Mouse (Mus musculus): ENCODE data around the gene Tars. TPM values are rescaled to one million over a fixed set of nuclear protein-coding genes. Genes with fewer than 3 reads are reported as not detected.

Gene Tars
- total RNA-seq (2021), result 10 to 100 TPM; 27.6 to 34.1 TPM

DNA sequence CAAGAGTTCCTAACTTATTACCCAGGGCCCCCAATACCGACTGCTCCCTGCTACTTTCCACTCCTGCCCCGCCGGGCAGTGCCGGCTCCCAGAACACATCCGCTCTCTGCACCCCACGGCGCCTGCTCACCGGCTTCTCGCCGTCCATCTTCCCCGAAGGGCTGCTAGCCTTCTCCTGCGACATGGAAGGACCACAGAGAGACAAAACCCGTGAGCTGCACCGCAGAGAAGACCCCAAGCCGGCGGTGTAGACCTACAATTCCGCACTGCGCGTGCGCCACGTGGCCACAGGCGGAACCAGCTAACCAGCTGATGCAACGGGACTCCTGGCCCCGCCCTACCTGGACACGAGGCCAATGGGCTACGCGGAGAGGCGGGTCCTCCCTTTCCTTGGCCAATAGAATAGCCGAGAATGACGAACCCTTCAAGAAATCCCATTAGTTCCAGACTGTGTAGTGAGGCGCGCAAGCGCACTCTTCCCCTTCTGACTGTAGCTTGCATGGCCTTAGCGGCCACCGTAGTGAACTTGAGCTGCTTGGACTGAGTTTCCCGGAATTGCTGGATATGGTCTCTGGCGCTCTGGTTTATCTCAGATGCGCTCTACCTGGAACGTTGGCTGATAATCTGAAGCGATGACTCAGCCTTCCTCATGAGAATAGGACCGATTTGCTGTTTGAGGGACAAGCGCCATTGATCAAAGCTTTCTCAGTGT, at the start of gene Tars:
TSS of gene Tars (minus strand) at position 310 of the 712 bp plus-strand sequence.
- intact Hi-C loops (cut with DNase I), result loop anchor here (10.0 kb wide), 2 partner anchors 345 to 685 kb away; no protein-coding TSS in a partner anchor
- peak; percentile 97 for DNase-seq (ENCODE audit: low spot score in 2 of 2)

DNA sequence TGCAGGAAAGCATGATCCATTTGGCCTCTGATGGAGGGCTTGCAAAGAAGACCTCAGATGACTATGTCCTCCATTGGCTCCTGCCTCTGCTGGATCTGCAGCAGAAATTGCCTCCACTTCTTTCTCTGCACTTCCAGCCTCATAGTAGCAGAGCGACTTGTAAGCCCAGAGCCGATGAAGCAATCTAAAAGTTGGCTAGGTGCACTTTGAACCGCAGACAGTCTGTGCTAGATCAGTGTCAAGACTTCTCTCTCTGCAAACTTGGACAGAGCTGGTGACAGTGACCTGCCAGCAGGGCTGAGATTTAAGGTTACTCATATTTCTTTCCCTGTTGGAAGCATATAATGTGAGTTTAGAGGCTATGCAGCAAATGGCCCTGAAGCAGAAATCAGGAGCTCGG, 37.9 kb upstream of the Tars start:
- intact Hi-C loops (cut with DNase I), result no loop called here
- DNase-seq (ENCODE audit: low spot score in 2 of 2), result no peak

- intact Hi-C loops (cut with DNase I), result no loop called here
- no peak for DNase-seq (ENCODE audit: low spot score in 2 of 2)
These were observed 37.3 kb upstream of the Tars start for GRCm38 (mm10) chr15:11436709-11437280.

DNA sequence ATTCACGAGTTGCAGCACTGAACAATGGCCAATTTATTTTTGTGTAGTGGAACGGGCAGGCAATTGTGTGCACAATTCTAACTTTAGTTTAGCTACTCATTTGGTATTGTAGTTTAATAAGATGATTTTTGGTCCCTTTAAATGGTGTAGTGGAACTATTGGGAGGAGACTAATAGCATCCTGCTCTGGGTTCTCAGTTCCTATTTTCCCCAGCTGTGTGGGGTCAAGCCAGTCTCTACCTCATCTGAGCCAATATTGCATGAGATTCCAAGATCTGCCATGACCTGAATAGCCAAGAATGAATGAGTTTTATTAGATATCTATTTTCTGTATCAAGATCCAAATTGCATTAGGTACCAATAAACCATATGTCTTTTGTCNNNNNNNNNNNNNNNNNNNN, 27.4 kb upstream of the Tars start:
- intact Hi-C loops (cut with DNase I), result no loop called here

DNA sequence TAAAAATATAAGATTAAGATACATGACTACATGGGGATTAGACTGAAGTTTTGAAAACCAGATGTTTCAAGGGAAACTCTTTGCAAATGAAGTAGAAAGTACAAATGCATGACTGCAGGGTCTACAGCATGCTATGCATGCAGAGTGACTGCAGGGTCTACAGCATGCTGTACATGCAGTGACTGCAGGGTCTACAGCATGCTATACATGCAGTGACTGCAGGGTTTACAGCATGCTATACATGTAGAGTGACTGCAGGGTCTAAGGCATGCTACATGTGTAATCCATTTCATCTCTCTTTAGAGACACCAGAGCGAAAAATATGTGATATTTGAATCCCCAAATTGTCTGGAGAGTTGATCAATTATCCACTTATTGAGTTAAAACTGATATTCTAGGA, 14.0 kb upstream of the Tars start:
- intact Hi-C loops (cut with DNase I), result loop anchor here (5.0 kb wide), 1 partner anchor 494 kb away; the partner anchor contains the start of gene Npr3
- no peak for DNase-seq (ENCODE audit: low spot score in 2 of 2)

More for the DNA sequence above, 27.4 kb upstream of the Tars start:
- DNase-seq (ENCODE audit: low spot score in 2 of 2), result no peak

DNA sequence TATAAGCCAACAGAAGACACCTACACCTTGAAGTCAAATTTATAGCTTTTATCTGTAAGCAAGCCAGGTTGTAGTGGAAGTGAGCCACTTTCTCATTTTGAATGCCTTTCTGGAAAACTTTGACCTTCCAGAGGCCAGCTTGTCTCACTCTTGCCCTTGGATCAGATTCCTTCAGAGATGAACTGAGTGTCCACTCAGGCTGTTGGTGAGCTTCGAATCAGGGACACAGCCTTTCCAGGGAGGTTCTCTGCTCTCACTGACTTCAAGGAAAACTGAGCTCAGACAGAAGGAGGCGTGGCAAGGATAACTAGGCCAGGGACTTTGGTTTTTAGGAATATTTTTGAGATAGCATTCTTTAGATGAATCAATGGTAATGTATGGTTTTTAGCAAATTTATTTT, 13.1 kb upstream of the Tars start:
- intact Hi-C loops (cut with DNase I), result loop anchor here (5.0 kb wide), 1 partner anchor 495 kb away; the partner anchor contains the start of gene Npr3

DNA sequence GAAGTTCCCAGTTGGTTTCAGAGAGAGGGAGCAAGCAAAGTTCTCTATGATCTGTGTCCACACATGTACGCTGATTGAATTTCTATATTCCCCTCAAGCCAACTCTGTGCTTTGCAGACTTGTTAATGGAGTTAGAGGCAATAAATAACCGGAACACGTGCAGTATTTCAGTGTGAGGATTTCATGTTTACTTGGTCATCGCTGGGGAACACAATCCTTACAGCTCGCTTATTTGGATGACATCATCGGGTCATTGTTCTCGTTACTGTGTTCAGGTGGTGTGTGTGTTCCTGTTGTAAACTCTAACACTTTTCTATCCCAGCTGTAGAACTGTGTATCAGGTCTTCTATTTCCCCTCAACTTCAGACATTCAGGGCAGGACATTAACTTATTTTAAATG, 12.4 kb upstream of the Tars start:
- DNase-seq (ENCODE audit: low spot score in 2 of 2), result no peak
- intact Hi-C loops (cut with DNase I), result loop anchor here (5.0 kb wide), 1 partner anchor 495 kb away; the partner anchor contains the start of gene Npr3

More for the DNA sequence above, 13.1 kb upstream of the Tars start:
- no peak for DNase-seq (ENCODE audit: low spot score in 2 of 2)

DNA sequence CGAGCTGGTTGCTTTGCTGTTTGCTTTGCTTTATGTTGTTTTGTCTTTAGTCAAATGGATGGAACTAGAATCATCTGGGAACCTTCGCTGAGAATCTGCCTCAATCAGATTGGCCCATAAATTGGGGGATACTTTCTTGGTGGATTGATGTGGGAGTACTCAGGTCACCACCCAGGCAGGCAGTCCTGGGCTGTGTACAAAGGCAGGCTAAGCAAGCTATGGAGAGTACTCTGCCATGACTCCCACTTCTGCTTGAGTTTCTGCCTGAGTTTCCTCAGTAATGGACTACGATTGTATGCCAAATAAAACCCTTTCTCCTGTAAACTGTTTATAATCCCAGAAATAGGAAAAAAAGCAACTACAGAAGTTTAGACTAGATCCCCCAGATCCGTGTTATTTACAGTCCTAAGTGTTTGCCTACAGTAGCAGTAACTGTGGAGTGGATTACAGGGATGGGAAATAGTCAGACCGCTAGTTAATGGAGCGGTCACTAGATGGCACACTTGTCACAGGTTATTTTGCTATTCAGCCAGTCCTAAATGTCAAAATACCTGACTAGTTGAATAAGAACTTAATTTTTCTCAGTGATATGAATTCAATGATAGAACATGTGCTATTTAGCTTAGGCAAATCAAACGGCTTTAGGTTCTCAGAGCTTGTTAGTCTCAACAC, 8.8 kb upstream of the Tars start:
- intact Hi-C loops (cut with DNase I), result loop anchor here (2.0 to 10.0 kb wide), 4 partner anchors 179 to 677 kb away; no protein-coding TSS in a partner anchor
- DNase-seq (ENCODE audit: low spot score in 2 of 2), result no peak

- intact Hi-C loops (cut with DNase I), result loop anchor here (5.0 to 10.0 kb wide), 3 partner anchors 180 to 677 kb away; no protein-coding TSS in a partner anchor
- DNase-seq (ENCODE audit: low spot score in 2 of 2), result peak in 1 of 2 experiments; percentile 17
These were observed 7.9 kb upstream of the Tars start for GRCm38 (mm10) chr15:11407381-11407780.

DNA sequence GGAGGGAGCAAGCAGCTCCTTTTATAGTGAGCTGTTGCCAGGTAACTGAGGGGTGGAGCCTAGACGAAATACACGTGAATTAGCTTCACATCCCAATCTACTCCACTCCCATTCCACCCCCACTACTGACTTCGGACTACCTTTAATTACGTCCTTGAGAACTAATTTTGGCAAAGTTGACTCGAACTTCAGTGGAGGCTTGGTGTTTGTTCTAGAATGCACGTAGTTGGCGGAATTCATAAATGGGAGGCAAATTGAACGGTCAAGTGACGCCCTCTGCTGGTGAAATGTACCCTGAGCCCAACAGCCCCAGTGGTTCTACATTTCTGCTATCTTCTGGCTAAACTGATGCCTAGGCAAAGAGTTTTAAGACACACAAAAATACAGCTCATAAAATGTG, 7.3 kb upstream of the Tars start:
- DNase-seq (ENCODE audit: low spot score in 2 of 2), result no peak
- intact Hi-C loops (cut with DNase I), result loop anchor here (5.0 to 10.0 kb wide), 3 partner anchors 181 to 678 kb away; no protein-coding TSS in a partner anchor

DNA sequence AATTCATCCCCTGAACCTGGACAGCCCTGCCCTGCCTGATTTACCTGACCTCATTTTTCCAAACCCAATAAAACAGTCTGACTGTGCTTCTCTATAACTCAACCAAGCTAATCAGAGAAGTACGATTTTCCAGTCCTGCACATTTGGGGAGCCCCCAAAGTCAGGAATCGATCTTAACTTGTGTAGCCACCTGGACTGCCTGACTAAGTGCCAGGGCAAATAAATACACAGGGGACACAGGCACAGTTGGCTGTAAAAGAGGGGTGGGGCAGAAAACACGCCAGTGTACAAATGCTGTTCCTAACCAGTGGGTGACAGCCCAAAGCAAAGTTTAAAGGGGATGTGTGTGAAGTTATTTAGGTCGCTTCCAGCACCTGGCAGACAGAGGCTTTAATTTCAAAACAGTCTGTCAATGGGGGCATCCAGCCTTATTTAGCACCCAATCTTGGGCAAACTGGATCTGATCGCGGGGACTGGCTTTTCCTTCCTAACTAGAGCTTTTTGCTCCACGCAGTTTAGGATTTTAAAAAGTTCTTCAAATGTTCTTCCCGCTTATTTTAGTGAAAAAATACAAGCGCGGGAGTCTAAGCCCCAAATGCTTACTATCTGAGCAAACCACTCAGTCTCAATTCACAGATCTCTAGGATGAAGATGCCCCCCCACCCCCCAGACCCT, 652 bp downstream of the Tars start:
- DNase-seq (ENCODE audit: low spot score in 2 of 2), result no peak
- intact Hi-C loops (cut with DNase I), result no loop called here

GRCm38 (mm10) chr15:11396421-11396820, 3.0 kb downstream of the Tars start:
- intact Hi-C loops (cut with DNase I), result no loop called here
- no peak for DNase-seq (ENCODE audit: low spot score in 2 of 2)

- DNase-seq (ENCODE audit: low spot score in 2 of 2), result no peak
- intact Hi-C loops (cut with DNase I), result no loop called here
These were observed 6.6 kb downstream of the Tars start for GRCm38 (mm10) chr15:11392903-11393302.

DNA sequence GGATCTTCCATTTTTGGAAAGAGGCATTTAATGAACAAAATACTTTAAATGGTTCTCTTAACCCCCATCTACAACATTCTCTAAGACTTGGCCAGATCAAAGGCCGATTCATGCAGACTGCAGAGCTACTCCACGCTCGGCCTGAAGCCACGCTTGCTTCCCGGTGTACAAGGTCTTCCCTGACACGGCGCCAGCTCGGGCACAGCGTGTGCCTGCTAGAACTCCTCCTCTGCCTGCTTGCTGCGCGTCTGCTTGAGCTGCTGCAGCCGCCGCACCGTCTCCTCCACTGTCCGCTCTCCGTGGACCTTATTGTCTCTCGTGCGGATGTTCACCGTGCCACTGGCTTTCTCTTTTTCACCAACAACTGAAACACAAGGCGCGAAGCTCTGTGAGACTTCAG, 15.7 kb downstream of the Tars start:
- DNase-seq (ENCODE audit: low spot score in 2 of 2), result no peak
- intact Hi-C loops (cut with DNase I), result no loop called here

GRCm38 (mm10) chr15:11382585-11382984, 16.9 kb downstream of the Tars start:
- no peak for DNase-seq (ENCODE audit: low spot score in 2 of 2)
- intact Hi-C loops (cut with DNase I), result no loop called here

DNA sequence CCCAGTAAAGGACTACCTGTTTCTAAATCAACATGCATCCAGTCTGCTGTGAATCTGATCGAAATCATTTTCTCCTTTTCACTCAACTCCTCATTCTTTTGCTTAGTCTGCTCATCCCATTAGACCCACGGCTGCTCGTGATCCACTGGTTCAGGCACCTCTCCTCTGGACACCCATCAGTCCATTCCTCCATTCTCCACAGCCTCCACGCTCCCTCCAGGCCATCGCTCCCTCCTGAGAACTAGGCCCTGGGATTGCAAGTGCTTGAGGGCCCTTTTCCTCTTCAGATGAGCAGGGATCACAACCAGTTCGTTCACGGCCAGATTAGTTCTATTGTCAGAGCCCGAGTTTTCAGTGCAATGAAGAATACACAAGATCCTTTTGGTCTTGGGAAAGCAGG, 18.8 kb downstream of the Tars start:
- no peak for DNase-seq (ENCODE audit: low spot score in 2 of 2)
- intact Hi-C loops (cut with DNase I), result loop anchor here (2.0 kb wide), 1 partner anchor 460 kb away; no protein-coding TSS in a partner anchor

DNA sequence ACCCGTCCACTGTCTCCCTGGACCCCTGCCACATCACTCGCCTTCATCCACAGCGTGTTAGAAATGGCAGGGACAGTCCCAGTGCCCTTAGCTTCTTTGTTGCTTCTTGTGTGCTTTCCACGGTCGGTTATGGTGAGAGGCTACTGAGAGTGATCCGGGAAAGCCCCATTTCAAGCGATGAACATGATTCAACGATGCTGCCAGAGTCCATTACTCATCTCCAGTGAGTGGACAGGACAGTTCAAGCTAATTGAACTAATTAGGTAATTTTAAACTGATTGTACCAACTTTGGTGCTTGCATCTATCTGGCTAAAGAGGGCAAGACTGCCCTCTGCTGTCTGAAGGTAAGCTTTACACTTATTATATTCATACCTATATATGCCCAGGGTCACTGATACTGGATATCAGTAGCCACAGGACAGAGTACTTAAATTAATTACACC, 19.4 kb downstream of the Tars start:
- intact Hi-C loops (cut with DNase I), result loop anchor here (2.0 kb wide), 1 partner anchor 459 kb away; no protein-coding TSS in a partner anchor
- no peak for DNase-seq (ENCODE audit: low spot score in 2 of 2)

- DNase-seq (ENCODE audit: low spot score in 2 of 2), result no peak
- intact Hi-C loops (cut with DNase I), result loop anchor here (1.0 to 2.0 kb wide), 2 partner anchors 341 to 459 kb away; no protein-coding TSS in a partner anchor
These were observed 19.9 kb downstream of the Tars start for GRCm38 (mm10) chr15:11379431-11380086.

DNA sequence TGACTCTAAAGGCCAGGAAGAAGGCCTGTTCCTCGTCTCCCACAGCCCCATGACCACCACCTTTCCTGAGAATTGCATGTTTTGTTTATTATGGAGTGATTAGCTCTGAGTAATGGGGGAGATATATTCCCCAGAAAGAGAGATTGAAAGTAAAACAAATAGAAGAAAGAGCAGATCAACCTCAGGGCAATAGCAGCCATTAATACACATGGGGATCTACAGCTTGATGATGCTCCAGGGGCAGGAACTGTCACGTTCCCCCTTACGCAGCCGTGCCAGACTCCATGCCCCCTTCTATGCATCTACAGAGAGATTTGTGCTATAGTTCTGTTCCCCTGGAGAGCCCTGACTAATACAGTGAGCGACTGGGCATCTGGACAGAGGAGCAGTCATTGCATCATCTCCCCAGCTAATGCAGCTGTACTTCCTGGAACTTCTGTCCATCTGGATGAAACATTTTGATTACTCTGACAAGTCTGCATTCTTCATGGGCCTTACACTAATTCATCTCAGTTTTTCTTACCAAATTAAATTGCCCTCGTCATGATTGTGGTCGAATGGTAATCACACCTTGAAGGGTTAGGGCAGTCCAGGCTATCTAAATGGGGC, 28.9 kb downstream of the Tars start:
- intact Hi-C loops (cut with DNase I), result no loop called here
- DNase-seq (ENCODE audit: low spot score in 2 of 2), result no peak
